Comparison of ENCODE assay signal across 28 mouse cellular contexts in the genomic region with DNA sequence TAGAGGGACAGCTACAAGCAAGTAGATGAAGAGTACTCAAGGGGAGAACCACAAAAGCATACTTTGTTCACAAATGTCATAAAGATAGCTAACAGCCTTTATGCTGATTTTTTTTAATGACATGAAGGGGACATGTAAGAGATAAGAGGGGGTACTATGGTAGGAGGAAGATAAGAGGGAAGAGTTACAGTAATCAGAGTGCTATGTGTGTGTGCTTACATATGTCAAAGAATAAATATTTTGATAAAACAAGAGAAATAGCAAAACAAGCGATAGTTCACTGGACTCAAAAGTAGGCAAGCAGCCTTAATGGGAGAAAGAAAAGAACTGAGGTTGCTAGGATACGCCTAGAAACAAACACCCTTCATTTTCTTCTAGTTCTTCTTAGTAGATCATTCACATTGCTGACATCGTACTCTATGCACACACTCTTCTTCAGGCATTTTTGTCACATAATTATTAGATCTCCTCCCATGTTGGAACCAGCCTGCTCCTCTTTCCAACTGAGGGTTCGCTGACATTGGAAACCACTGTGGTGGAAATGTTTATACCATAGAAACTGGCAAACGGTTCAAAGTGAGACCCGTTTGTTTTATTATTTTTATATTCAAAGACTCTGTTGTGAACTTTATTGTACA.
DNase-seq lines count a peak whose midpoint lies in the region; ATAC-seq and TF ChIP-seq lines count a peak whose summit lies in the region.
"Had no signal": no experiment of that assay in that cellular context is flagged by ENCODE, and none has a peak within 500 bp of the region (broad histone marks: within the 10 kb centered on the region; RNA-seq: fewer than 3 reads in every experiment).

No protein-coding gene starts in this region.

- TF ChIP-seq CTCF in lung, embryonic 14.5 days (IDR thresholded peaks at IDR 0.05; ENCODE audit: low read depth): no peak

- no peaks in the 10 kb centered on the region for H3K9me3 ChIP-seq in lung, embryonic 14.5 days (ENCODE audit: low read depth, low read length)
- no peaks in the 10 kb centered on the region for H3K9me3 ChIP-seq in lung, embryonic 16.5 days (ENCODE audit: control insufficient read depth, low read length)
- H3K9me3 ChIP-seq: embryonic facial prominence, embryonic 13.5 days; embryonic facial prominence, embryonic 15.5 days; forebrain, embryonic 12.5 days had no signal

- no peaks in the 10 kb centered on the region for H3K4me1 ChIP-seq in lung, embryonic 14.5 days (ENCODE audit: insufficient read depth)
- no peaks in the 10 kb centered on the region for H3K4me1 ChIP-seq in lung, embryonic 16.5 days (replicated peaks; ENCODE audit: control insufficient read depth, insufficient read depth, low read length)
- H3K4me1 ChIP-seq: embryonic facial prominence, embryonic 13.5 days; embryonic facial prominence, embryonic 15.5 days; forebrain, embryonic 10.5 days; forebrain, embryonic 12.5 days had no signal

- no peaks in the 10 kb centered on the region for H3K27me3 ChIP-seq in lung, embryonic 14.5 days (ENCODE audit: insufficient read depth, low read length)
- H3K27me3 ChIP-seq in lung, embryonic 16.5 days (ENCODE audit: control insufficient read depth, insufficient read depth, low read depth, low read length): no peaks in the 10 kb centered on the region
- H3K27me3 ChIP-seq: CH12.LX; embryonic facial prominence, embryonic 13.5 days; embryonic facial prominence, embryonic 15.5 days; forebrain, embryonic 12.5 days; Patski had no signal

- 46% methylated on average over 6 of the region's 6 CpGs for WGBS in lung, embryonic 14.5 days
- WGBS in lung, embryonic 16.5 days: 51% methylated on average over 6 of the region's 6 CpGs

- H3K27ac ChIP-seq in lung, embryonic 14.5 days (ENCODE audit: low read depth): no peak overlapping the region
- no peak overlapping the region for H3K27ac ChIP-seq in lung, embryonic 16.5 days (ENCODE audit: low read length)
- H3K27ac ChIP-seq: embryonic facial prominence, embryonic 13.5 days; embryonic facial prominence, embryonic 15.5 days; forebrain, embryonic 10.5 days; forebrain, embryonic 12.5 days had no signal

- no peak overlapping the region for H3K4me3 ChIP-seq in lung, embryonic 14.5 days (ENCODE audit: low read depth, low read length)
- H3K4me3 ChIP-seq in lung, embryonic 16.5 days (ENCODE audit: low read length): no peak overlapping the region
- H3K4me3 ChIP-seq: embryonic facial prominence, embryonic 13.5 days; embryonic facial prominence, embryonic 15.5 days; erythroblast, embryonic 14.5 days; forebrain, embryonic 10.5 days; forebrain, embryonic 12.5 days had no signal

- H3K9ac ChIP-seq in lung, embryonic 14.5 days: no peak overlapping the region
- H3K9ac ChIP-seq in lung, embryonic 16.5 days (ENCODE audit: low read length): no peak overlapping the region
- H3K9ac ChIP-seq: embryonic facial prominence, embryonic 13.5 days; embryonic facial prominence, embryonic 15.5 days; forebrain, embryonic 12.5 days; forebrain, postnatal 0 days had no signal

- H3K36me3 ChIP-seq in lung, embryonic 14.5 days (ENCODE audit: insufficient read depth): no peaks in the 10 kb centered on the region
- no peaks in the 10 kb centered on the region for H3K36me3 ChIP-seq in lung, embryonic 16.5 days (ENCODE audit: control insufficient read depth, insufficient read depth, low read length)
- H3K36me3 ChIP-seq: embryonic facial prominence, embryonic 13.5 days; embryonic facial prominence, embryonic 15.5 days; forebrain, embryonic 10.5 days; forebrain, embryonic 12.5 days; G1E had no signal

- ATAC-seq in lung, embryonic 14.5 days (ENCODE audit: insufficient read depth): peak; percentile 85
- ATAC-seq in lung, embryonic 16.5 days (ENCODE audit: low read depth): peak; percentile 71
- ATAC-seq: CD4-positive, CD25-positive, alpha-beta regulatory T cell, adult 4 months; forebrain, embryonic 14.5 days; forebrain, postnatal 0 days; Patski had no signal

- DNase-seq in lung, embryonic 14.5 days: peak; percentile 78
- DNase-seq in lung, postnatal 14 days: no peak
- DNase-seq in lung, postnatal 4 days: no peak
- peak; percentile 24 for DNase-seq in lung, postnatal 10 days
- no peak for DNase-seq in lung, adult 18-20 months
- DNase-seq: adrenal gland, adult 2 months; adrenal gland, postnatal 10 days; adrenal gland, postnatal 25 days; B cell, adult 2 months; cerebellum, adult 11 months; cerebellum, adult 18-20 months; cerebellum, adult 8-10 months; cerebellum, adult 9-11 months; cerebellum, postnatal 14 days; cerebellum, postnatal 36 days; embryo, embryonic 11 days; forebrain, postnatal 0 days had no signal

- H3K4me2 ChIP-seq in lung, embryonic 14.5 days: no peak overlapping the region
- H3K4me2 ChIP-seq in lung, embryonic 16.5 days (ENCODE audit: low read depth, low read length): no peak overlapping the region
- H3K4me2 ChIP-seq: embryonic facial prominence, embryonic 13.5 days; embryonic facial prominence, embryonic 15.5 days; forebrain, embryonic 12.5 days had no signal

Comparison
In these comparisons a context has a peak if more than half of its experiments do, and no peak if none do; other contexts are left out.
1. DNase-seq: peak in lung, embryonic 14.5 days (single experiment) and lung, postnatal 10 days (single experiment); none in lung, postnatal 14 days (single experiment), lung, postnatal 4 days (0 of 2) and lung, adult 18-20 months (0 of 2).